Mouse (Mus musculus) kidney, adult 10 weeks (tissue): ENCODE measurements around the gene Krtap14. TPM values are rescaled to one million over a fixed set of nuclear protein-coding genes. Genes with fewer than 3 reads are reported as not detected.

Experiments
- polyA plus RNA-seq: library from polyadenylated mRNA; stranded (reverse); fragments of 350-450 nt; fragmentation: Illumina TruSeq; extraction: RNeasy Lipid Tissue Mini Kit (QIAGEN cat#74804); gene quantifications from one replicate; pipeline ENCODE4 v1.2.3, GENCODE M21; 2014; ENCODE audit warnings: low read depth, low replicate concordance

Gene Krtap14
- not detected for polyA plus RNA-seq

DNA sequence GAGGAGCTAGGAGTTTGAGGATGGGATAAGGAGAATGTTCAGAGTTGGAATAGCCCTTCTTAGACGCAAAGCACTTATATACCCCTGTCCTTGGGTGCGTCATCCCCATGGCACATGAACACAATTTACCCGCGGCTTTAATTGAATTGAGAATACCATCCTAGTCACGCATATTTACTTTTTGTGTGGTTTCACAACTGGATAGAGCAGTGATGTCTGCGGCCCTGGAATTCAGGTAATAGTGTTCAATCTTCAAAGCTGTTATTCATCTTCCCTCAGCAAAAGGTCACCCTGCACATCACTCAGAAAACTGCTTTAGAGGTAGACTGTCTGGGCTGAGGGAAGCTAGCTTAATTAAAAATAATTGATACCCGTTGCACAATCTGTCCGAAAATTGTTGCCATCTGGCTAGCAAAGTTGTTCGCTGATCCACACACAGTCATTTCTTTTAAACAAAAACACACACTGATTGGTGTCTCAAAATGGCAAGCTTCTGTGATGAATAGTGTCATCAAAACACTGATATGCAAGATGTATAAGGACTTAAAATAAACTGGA, at the start of gene Krtap14:
Krtap14 (minus strand) TSS at position 51 of the 558 bp plus-strand sequence.

GRCm38 (mm10) chr16:88874169-88874568, 48.2 kb upstream of the Krtap14 start, which contains the start of gene Krtap19-2:
Krtap19-2 (minus strand) TSS chr16:88874269.

GRCm38 (mm10) chr16:88869311-88869710, 43.4 kb upstream of the Krtap14 start, which contains the start of gene Krtap19-1:
Krtap19-1 (minus strand) TSS chr16:88869411.

GRCm38 (mm10) chr16:88820066-88820465, 5.9 kb downstream of the Krtap14 start, which contains the start of gene Krtap15:
Krtap15 (plus strand) TSS chr16:88820215.

DNA sequence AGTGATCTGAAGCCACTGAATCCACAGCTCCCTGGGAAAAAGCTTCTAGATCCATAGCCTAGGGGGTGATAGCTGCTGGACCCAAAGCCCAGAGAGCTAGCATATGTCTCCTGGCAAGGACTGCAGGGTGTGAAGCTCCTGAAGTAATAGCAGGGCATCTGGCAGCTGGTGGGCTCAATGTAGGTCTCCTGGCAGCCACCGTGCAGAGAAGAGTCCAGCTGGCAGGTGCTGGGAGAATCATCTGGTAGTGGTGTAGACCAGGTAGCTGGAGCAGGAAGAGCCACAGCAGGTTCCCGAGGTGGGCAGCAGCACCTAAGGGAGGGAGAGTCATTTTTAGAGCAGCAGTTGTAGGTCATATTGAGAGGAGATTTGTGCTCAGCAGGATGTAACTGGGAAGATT, 14.1 kb downstream of the Krtap14 start, which contains the start of gene Gm20741:
Gm20741 (minus strand) TSS at position 394 of the 400 bp plus-strand sequence.

GRCm38 (mm10) chr16:88777596-88777995, 48.3 kb downstream of the Krtap14 start, which contains the start of gene Gm5965:
Gm5965 (plus strand) TSS chr16:88777896.

DNA sequence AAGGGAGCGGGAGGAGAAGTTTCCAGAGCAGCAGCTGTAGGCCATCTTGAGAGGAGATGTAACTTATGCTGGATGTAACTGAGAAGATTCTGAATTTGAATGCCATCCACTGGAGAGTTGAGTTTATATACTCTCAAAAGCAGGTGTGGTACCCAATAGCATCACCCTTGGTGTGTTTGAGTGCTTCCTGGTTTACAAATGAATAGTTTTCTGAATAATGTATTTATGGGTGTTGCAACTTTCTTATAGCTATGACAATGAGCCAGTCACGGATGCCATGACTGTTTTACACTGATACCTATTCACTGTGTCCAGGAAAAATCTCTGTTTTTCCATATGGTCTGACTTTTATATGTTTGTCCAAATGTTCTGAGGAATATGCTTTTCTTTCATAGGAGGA, 51.8 kb downstream of the Krtap14 start, which contains the start of gene 2310057N15Rik:
2310057N15Rik (minus strand) TSS at position 101 of the 400 bp plus-strand sequence.

Other genes starting within 250 kb of the Krtap14 start
- gene Krtap24-1, start 213.9 kb downstream of the Krtap14 start, polyA plus RNA-seq, result not detected
- gene 2310079G19Rik, start 198.5 kb downstream of the Krtap14 start, polyA plus RNA-seq, result not detected
- not detected for gene Krtap26-1, start 178.3 kb downstream of the Krtap14 start, polyA plus RNA-seq
- gene Krtap27-1, start 154.5 kb downstream of the Krtap14 start, polyA plus RNA-seq, result not detected
- gene 2310061N02Rik, start 118.2 kb downstream of the Krtap14 start, polyA plus RNA-seq, result not detected
- not detected for gene Krtap13-1, start 97.3 kb downstream of the Krtap14 start, polyA plus RNA-seq
- not detected for gene Krtap13, start 74.5 kb downstream of the Krtap14 start, polyA plus RNA-seq
- not detected for gene 2310034C09Rik, start 67.3 kb downstream of the Krtap14 start, polyA plus RNA-seq
- gene 2310057N15Rik, start 51.9 kb downstream of the Krtap14 start, polyA plus RNA-seq, result not detected
- gene Gm5965, start 48.2 kb downstream of the Krtap14 start, polyA plus RNA-seq, result not detected
- gene Gm20741, start 13.9 kb downstream of the Krtap14 start, polyA plus RNA-seq, result not detected
- gene Krtap15, start 5.9 kb downstream of the Krtap14 start, polyA plus RNA-seq, result not detected
- gene Krtap19-1, start 43.3 kb upstream of the Krtap14 start, polyA plus RNA-seq, result not detected
- gene Krtap19-2, start 48.1 kb upstream of the Krtap14 start, polyA plus RNA-seq, result not detected
- gene Krtap19-3, start 51.9 kb upstream of the Krtap14 start, polyA plus RNA-seq, result not detected
- gene Krtap19-4, start 58.9 kb upstream of the Krtap14 start, polyA plus RNA-seq, result not detected
- gene Krtap19-5, start 70.3 kb upstream of the Krtap14 start, polyA plus RNA-seq, result not detected
- gene Krtap19-9b, start 106.1 kb upstream of the Krtap14 start, polyA plus RNA-seq, result not detected
- not detected for gene Krtap16-3, start 136.7 kb upstream of the Krtap14 start, polyA plus RNA-seq
- gene Krtap22-2, start 184.6 kb upstream of the Krtap14 start, polyA plus RNA-seq, result not detected
- not detected for gene Gm10229, start 189.1 kb upstream of the Krtap14 start, polyA plus RNA-seq
- not detected for gene Krtap6-1, start 205.6 kb upstream of the Krtap14 start, polyA plus RNA-seq
- gene Gm10228, start 215.3 kb upstream of the Krtap14 start, polyA plus RNA-seq, result not detected
- gene Krtap6-5, start 221.7 kb upstream of the Krtap14 start, polyA plus RNA-seq, result not detected
- gene 1110025L11Rik, start 237.9 kb upstream of the Krtap14 start, polyA plus RNA-seq, result not detected